Mouse (Mus musculus) mouse trophoblast stem cell (cell line): Measurements from ENCODE around the gene Slc8a2.

ENCODE experiments used
- in situ Hi-C, 2 experiments: fragments of 300-500 bp; cut with MseI, MboI; formaldehyde crosslinking; loops; 2 replicates in 1 of 2; 3 replicates in 1 of 2; pipeline ENCODE4 v1.15.1; 2025

The Slc8a2 gene

GRCm38 (mm10) chr7:16162036-16162435, 32.4 kb downstream of the Slc8a2 start:
- in situ Hi-C loops, result no loop called here

GRCm38 (mm10) chr7:16172141-16172581, 42.5 kb downstream of the Slc8a2 start:
- in situ Hi-C loops, result no loop called here

- in situ Hi-C loops, result no loop called here
Measured at GRCm38 (mm10) chr7:16172586-16173140, 43.0 kb downstream of the Slc8a2 start.

GRCm38 (mm10) chr7:16173146-16173545, 43.5 kb downstream of the Slc8a2 start:
- in situ Hi-C loops, result no loop called here

DNA sequence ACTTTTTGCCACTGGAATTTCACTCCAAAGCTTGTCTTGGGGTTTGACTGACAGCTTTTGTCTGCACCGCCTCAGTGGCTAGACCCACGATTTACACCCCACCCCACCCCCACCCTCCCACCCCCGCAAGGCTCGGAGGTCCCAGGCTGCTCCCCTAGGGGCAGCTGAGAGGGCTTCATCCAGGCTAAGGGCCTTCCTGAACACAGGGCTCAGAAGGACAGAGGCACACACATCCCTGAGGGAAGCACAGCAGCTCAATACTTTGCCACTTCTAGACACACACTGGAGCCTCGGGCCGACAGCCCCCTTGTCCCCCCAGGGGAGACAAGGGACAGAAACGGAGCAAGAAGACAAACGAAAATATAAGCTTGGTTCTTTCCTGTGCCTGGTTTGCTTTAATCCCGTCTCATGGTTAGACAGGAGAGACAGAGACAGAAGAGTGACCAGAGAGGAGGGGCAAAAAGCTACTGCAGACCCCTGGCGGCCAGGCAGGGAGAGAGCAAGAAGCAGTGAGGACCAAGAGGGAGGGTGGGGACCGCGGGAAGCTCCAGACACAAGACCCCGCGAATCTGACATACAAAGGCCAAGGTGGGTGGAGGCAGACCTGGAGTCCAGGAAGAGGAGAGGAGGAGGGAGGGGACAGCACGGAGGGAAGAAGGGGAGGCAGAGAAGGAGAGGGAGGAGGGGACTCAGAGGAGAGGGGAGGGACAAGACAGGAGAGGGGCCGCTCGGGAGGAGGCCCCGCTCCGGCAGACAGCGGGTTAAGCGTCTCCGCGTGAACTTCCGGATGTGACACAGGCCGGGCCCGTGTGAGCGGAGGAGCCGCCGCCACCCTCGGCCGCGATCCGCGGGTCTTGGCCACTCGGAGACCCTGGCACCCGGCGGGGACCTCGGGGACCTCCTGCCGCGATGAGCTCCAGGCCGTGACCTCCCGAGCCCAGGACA, 45.2 kb downstream of the Slc8a2 start, which contains the start of gene Meis3:
TSS of gene Meis3 (plus strand) at position 494 of the 945 bp plus-strand sequence.
- in situ Hi-C loops, result no loop called here

DNA sequence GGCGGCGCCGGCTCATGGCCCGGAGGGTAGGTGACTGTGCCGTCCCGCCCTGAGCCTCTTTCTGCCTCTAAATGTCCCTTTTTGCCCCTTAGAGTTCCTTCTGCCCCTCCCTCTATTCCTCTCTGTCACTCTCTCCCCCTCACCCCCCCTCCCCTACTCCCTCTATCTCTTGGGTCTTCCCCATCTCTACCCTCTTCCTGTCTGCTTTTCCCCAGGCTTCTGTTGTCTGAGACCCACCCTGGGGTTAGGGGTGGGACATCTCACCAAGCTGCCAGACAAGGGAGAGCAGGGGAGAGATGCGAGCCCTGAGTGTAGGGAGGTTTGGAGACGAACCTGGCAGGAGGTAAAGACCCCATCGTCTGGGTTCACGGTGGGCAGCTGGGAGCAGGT, 45.9 kb downstream of the Slc8a2 start:
- in situ Hi-C loops, result no loop called here

DNA sequence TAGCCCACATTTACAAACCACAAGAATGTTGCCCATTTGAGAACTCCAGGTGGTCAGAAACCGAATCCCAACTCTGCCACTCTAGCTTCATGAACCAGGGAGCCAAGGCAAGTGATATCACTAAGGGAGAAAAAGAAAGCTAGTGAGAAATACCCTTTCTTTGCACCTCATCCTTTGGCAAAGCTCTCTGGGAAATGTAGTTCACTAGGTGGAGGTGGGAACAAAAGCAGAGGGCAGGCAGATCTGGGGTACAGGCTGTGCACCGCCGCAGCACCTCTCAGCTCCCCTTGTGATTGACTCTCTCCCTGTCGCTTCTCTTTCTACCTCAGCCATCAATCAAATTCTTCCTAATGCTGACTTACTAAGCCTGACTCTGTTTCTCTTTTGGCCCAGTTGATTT, 48.5 kb downstream of the Slc8a2 start:
- in situ Hi-C loops, result no loop called here

- in situ Hi-C loops, result no loop called here
Measured at GRCm38 (mm10) chr7:16183663-16184062, 54.0 kb downstream of the Slc8a2 start.

DNA sequence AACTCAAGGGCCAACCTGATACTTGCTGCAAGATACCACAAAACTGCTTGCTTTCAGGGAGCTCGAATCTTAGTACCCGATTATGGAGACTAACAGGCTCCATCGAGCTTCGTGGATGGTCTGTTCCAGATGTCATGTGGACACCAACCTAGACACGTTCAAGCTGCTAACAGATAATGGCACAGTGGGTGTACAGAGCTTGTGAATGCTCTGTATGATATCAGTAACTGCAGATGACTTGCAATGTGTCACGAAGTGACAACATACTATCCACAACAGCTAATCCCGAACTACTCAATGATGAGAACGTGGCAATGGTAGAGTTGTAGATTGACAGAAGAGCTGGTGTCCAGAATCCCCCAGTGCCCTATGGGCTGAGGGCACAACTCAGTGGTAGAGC, 57.9 kb downstream of the Slc8a2 start:
- in situ Hi-C loops, result no loop called here

DNA sequence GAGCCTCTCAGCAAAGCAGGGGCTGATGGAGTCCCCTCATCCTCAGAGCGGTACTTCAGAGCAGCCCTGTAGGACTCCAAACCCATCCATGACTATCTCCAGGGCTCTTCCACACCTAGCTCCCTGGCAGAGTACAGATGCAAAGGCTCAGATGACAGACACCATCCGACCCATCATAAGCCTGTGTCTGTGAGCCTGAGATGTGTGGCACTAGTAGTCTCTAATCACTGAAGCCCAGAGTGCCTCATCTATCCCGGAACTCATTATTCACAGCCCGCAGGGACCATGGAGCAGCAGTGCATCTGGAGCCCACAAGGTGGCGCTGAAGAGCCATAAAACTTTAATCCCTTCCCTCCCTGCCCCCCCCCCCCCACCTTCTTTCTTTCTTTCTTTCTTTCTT, 62.7 kb downstream of the Slc8a2 start:
- in situ Hi-C loops, result loop anchor here (5.0 kb wide), 2 partner anchors 70 to 80 kb away; partner anchors contain the start of gene Inafm1 (in 1 of the 2)

GRCm38 (mm10) chr7:16193702-16194101, 64.1 kb downstream of the Slc8a2 start:
- in situ Hi-C loops, result loop anchor here (5.0 kb wide), 2 partner anchors 69 to 79 kb away; partner anchors contain the start of gene Inafm1 (in 1 of the 2)

DNA sequence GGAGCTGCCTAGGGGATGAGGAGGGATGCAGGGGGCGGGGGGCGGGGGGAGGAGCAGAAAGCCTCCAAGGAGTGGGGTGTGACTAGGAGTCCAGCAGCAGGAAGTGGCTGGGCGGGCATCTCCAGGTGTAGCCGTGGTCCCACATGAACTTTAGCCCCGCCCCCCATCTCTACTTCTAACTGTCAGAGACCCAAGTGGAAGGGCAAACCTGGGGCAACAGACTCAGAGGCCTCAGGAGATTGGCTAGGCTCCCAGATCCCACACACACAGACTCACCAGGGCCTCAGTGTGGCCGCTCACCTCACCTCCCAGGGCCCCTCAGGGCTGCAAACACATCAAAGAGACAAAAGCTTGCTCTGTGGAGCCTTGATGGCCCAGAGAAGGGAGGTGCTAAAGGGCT, 67.0 kb downstream of the Slc8a2 start:
- in situ Hi-C loops, result no loop called here

DNA sequence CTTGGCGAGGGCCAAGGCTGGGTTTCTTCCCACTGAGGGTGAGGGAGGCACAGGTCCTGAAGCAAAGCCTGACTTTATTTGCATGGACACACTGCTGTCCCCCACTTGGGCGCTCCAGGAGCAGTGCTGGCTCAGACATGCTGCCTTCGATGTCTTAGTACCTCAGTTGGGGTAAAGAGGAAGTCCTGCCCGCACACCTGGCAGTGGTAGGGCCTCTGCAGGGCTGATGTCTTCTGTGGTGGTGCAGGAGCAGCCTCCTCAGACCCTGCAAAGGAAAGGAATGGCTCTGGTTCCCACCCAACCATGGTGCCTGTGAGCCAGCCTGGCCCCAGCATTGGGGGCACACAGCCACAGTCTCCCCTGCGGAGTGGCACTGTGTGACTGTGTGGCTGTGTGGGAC, 67.5 kb downstream of the Slc8a2 start:
- in situ Hi-C loops, result no loop called here

- in situ Hi-C loops, result no loop called here
Measured at GRCm38 (mm10) chr7:16198540-16198939, 68.9 kb downstream of the Slc8a2 start.

GRCm38 (mm10) chr7:16201136-16201535, 71.5 kb downstream of the Slc8a2 start:
- in situ Hi-C loops, result no loop called here

- in situ Hi-C loops, result no loop called here
Measured at GRCm38 (mm10) chr7:16202756-16203504, 73.3 kb downstream of the Slc8a2 start.

DNA sequence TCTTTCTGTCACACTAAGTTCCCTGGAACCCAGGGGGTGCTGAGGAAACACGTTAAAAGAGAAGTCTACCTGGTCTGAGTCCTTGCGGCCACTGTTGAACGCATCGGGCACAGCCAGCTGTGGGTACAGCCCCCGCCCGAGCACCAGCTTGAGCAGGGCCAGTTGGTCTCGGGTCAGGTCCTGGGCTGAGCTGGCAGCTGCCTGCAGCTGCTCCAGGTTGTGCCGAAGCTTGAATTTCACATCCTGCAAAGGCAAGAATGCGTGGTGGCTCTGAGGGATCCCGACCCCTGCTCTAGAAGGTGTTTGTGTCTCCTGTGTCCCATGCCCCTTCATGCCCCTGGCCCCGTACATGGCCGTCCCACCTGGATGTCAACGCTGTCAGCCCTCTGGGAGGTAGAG, 73.9 kb downstream of the Slc8a2 start:
- in situ Hi-C loops, result no loop called here

DNA sequence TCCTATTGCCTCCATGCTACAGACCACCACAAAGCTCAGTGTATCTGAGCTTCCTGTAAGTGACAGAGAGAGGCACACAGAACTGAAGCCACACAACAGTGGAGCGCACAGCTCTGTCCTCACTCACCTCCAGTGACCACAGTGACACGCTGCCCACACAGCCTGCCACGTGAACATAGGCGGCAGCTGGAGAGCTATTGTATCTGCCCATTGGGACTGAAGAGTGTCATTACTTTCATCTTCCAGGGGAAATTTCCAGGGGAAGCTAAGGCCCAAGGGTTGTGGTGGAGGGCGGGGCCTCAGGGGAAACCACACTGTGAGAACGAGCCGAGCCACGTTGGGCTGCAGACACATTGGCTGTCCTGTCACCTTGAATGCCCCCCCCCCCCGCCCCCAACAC, 75.2 kb downstream of the Slc8a2 start:
- in situ Hi-C loops, result no loop called here

DNA sequence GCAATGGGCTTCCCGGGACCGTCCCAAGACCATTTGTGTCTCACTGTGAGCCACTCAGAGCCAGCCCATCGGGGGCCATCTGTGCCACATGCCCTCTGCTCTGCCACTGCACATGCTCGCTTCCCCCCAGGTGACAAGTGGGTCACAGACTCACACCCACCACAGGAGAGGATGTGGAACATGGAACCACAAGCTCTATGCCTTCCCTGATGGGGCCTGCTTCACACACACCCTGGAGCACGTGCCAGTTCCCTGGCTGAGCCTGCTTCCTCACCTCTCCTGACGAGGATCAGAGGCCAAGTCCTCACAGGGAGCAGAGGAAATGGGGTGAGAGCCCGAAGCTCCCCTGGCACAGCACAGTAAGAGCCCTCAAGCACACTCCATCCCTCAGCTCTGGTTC, 77.5 kb downstream of the Slc8a2 start:
- in situ Hi-C loops, result no loop called here

- in situ Hi-C loops, result no loop called here
Measured at GRCm38 (mm10) chr7:16207496-16207895, 77.9 kb downstream of the Slc8a2 start.

DNA sequence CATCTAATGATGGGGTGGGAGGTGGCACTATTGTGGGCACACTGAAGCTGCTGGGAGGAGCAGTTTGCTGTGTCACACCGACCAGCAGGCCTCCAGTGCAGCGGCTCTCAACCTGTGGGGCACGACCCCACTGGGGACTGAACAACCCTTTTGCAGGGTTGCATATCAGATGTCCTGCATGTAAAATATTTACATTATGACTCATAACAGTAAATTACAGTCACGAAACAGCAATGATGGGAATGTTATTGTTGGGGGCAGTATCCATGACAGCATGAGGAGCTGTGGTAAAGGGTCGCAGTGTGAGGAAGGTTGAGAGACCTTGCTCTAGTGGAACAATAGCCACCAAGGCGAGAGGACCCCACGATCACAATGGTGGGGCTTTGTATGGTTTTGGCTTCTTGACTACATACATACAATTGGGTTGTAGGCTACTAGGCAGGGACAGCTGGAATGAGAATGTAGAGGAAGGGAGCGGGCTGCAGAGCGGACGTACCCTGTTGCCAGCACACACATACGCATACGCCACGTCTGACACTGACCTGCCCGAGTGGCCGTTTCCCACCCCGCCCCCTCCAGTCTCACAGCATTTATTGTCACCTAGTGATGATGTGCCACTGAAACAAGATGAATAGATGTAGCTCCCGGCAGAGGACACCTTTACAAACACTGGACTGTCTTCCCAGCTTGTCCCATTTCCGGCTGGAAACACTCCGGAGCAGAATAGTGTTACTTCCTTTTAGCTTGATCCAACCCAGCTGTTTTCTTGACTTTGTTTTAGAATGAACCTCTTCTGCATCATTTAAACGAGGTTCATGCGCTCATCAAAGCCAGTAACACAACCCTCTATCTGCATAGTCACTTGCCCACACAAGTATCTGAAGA, 79.4 kb downstream of the Slc8a2 start:
- in situ Hi-C loops, result no loop called here
